Mouse (Mus musculus) heart, postnatal 0 days (tissue): ENCODE measurements at regions not wholly inside any gene's neighbourhood (a gene's known extent, or its start where the extent isn't known, plus 50 kb on each side); places are given as distances from the start of the nearest gene placed in this dataset.

Source experiments
- ATAC-seq: fragments of 200-750 bp; cut with Nextera tagmentation; 2 replicates; pipeline ENCODE4 v1.8.0; 2017; ENCODE audit warnings: low read depth, moderate number of reproducible peaks, moderate library complexity; ENCODE audit not compliant: insufficient read depth
- DNase-seq: peaks from one replicate; pipeline ENCODE4 v3.0.0-alpha.2; 2016; ENCODE audit warnings: low spot score
- H3K27ac ChIP-seq: fragments of 300-500 bp; sonication (generic); 2 replicates; pipeline ENCODE4 v1.5.1; 2014; ENCODE audit warnings: low read depth, mild to moderate bottlenecking
- H3K27me3 ChIP-seq: fragments of 300-500 bp; sonication (generic); 2 replicates; pipeline ENCODE4 v1.6.1; 2014; ENCODE audit warnings: low read length, mixed read lengths; ENCODE audit not compliant: control insufficient read depth, insufficient read depth
- H3K36me3 ChIP-seq: fragments of 300-500 bp; sonication (generic); replicated peaks from 2 replicates; pipeline ENCODE4 v1.6.1; 2014; ENCODE audit warnings: low read length, mixed read lengths; ENCODE audit not compliant: control insufficient read depth, insufficient read depth
- H3K4me1 ChIP-seq: fragments of 300-500 bp; sonication (generic); 2 replicates; pipeline ENCODE4 v1.6.1; 2014; ENCODE audit warnings: antibody characterized with exemption; ENCODE audit not compliant: control insufficient read depth, insufficient read depth
- H3K4me2 ChIP-seq: fragments of 300-500 bp; sonication (generic); 2 replicates; pipeline ENCODE4 v1.6.1; 2014; ENCODE audit warnings: low read depth, mild to moderate bottlenecking, low read length, moderate library complexity
- H3K4me3 ChIP-seq: fragments of 300-500 bp; sonication (generic); 2 replicates; pipeline ENCODE4 v1.5.1; 2014; ENCODE audit warnings: low read depth, low read length
- H3K9ac ChIP-seq: fragments of 300-500 bp; sonication (generic); replicated peaks from 2 replicates; pipeline ENCODE4 v1.6.1; 2014; ENCODE audit warnings: low read depth, low read length, mixed read lengths
- H3K9me3 ChIP-seq: fragments of 300-500 bp; sonication (generic); replicated peaks from 2 replicates; pipeline ENCODE4 v1.6.1; 2016; ENCODE audit warnings: low read length; ENCODE audit not compliant: control insufficient read depth
- CTCF ChIP-seq: IDR thresholded peaks from 2 replicates; pipeline ENCODE4 v1.5.1; 2016; ENCODE audit warnings: antibody characterized with exemption, control low read depth, low read depth
- EP300 ChIP-seq: IDR thresholded peaks from 2 replicates; pipeline ENCODE4 v1.6.1; 2016; ENCODE audit warnings: antibody characterized with exemption, low read depth
- WGBS: fragments of 180-500 bp; shearing (Covaris S2); extraction: QIAGEN DNeasy Blood & Tissue Kit; methylation state at CpG from one replicate; pipeline ENCODE4 v1.1.7; 2014; 5-methylcytosine and 5-hydroxymethylcytosine counted together

DNA sequence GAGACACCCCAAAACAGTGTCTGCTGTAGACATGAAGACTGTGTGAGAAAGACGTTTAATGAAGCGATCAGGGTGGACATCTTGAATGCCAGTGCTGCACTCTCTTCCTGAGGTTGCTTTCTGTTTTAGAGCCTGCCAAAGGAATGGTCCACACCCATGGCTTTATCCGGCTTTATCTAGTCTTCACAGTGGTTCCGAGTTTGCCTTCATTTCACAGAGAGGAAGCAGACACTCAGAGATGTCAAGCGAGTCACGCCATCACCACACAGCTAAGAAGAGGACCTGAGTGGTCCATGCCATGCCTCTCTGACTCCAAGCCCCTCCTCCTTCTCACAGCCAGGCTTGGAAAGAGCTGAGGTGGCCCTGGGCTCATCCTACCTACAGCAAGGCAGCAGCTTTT, 182.7 kb downstream of the Matn1 start:
- DNase-seq (no peak), ATAC-seq (no peak)
- no peak for TF ChIP-seq CTCF
- TF ChIP-seq EP300, result no peak
- Histone ChIP-seq H3K9me3 (no peaks in the 10 kb centered on the region), H3K4me1 (no peaks in the 10 kb centered on the region), H3K36me3 (no peaks in the 10 kb centered on the region), H3K4me3 (no peak overlapping the region), H3K9ac (no peak overlapping the region), H3K4me2 (no peak overlapping the region), H3K27me3 (no peaks in the 10 kb centered on the region), H3K27ac (no peak overlapping the region)
- 49% methylated on average over 6 of the region's 6 CpGs for WGBS

- H3K4me2 ChIP-seq, result no peak overlapping the region
- no peaks in the 10 kb centered on the region for H3K36me3 ChIP-seq
- TF ChIP-seq EP300, result no peak
- TF ChIP-seq CTCF, result no peak
- ATAC-seq (no peak), DNase-seq (no peak)
- H3K4me3 ChIP-seq, result no peak overlapping the region
- WGBS, result 27% methylated on average over 3 of the region's 3 CpGs
- 0 out of 2 replicates have a peak, but pooled peaks cover 5% of the 10 kb centered on the region for H3K27me3 ChIP-seq
- H3K4me1 ChIP-seq, result no peaks in the 10 kb centered on the region
- no peak overlapping the region for H3K9ac ChIP-seq
- no peak overlapping the region for H3K27ac ChIP-seq
- H3K9me3 ChIP-seq, result no peaks in the 10 kb centered on the region
Measured at GRCm38 (mm10) chr4:131128646-131129045, 184.5 kb downstream of the Matn1 start.

GRCm38 (mm10) chr4:131132201-131132600, 188.0 kb downstream of the Matn1 start:
- Histone ChIP-seq H3K4me2 (no peak overlapping the region), H3K4me1 (no peaks in the 10 kb centered on the region), H3K4me3 (no peak overlapping the region), H3K36me3 (no peaks in the 10 kb centered on the region), H3K27me3 (0 out of 2 replicates have a peak, but pooled peaks cover 5% of the 10 kb centered on the region), H3K9ac (no peak overlapping the region), H3K9me3 (no peaks in the 10 kb centered on the region), H3K27ac (no peak overlapping the region)
- TF ChIP-seq CTCF, result no peak
- 0% methylated on average over 1 of the region's 1 CpGs for WGBS
- ATAC-seq, result no peak
- DNase-seq, result no peak

DNA sequence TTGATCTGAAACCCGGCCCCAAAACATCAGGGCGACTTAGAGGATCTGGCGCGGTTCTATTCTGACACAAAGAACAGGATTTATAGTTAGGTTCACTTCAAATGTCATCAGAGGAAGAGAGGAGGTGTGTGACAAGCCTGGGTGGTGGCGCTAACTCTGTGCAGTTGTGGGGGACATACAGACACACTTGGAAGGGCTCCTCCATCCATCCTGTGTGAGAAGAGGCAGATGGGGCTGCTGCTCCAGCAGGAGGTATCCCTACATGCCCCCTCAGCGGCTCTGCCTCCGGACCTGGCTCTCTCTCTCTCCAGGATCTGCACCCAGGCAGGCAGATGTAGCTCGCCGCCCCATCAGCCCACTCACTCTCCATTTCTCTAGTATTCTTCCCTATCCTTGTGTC, 188.6 kb downstream of the Matn1 start:
- no peak for DNase-seq
- Histone ChIP-seq H3K27me3 (0 out of 2 replicates have a peak, but pooled peaks cover 5% of the 10 kb centered on the region), H3K9me3 (no peaks in the 10 kb centered on the region), H3K4me2 (no peak overlapping the region), H3K27ac (no peak overlapping the region), H3K4me1 (no peaks in the 10 kb centered on the region), H3K9ac (no peak overlapping the region), H3K4me3 (no peak overlapping the region), H3K36me3 (no peaks in the 10 kb centered on the region)
- ATAC-seq, result no peak
- 49% methylated on average over 9 of the region's 9 CpGs for WGBS
- TF ChIP-seq CTCF (no peak), EP300 (no peak)

- 75% methylated on average over 4 of the region's 4 CpGs for WGBS
- no peak overlapping the region for H3K9ac ChIP-seq
- H3K27me3 ChIP-seq, result 0 out of 2 replicates have a peak, but pooled peaks cover 5% of the 10 kb centered on the region
- no peak overlapping the region for H3K4me3 ChIP-seq
- H3K9me3 ChIP-seq, result no peaks in the 10 kb centered on the region
- no peaks in the 10 kb centered on the region for H3K36me3 ChIP-seq
- no peaks in the 10 kb centered on the region for H3K4me1 ChIP-seq
- no peak for DNase-seq
- no peak overlapping the region for H3K27ac ChIP-seq
- TF ChIP-seq CTCF (no peak), EP300 (no peak)
- no peak overlapping the region for H3K4me2 ChIP-seq
- no peak for ATAC-seq
Measured at GRCm38 (mm10) chr4:131135841-131136240, 191.7 kb downstream of the Matn1 start.

DNA sequence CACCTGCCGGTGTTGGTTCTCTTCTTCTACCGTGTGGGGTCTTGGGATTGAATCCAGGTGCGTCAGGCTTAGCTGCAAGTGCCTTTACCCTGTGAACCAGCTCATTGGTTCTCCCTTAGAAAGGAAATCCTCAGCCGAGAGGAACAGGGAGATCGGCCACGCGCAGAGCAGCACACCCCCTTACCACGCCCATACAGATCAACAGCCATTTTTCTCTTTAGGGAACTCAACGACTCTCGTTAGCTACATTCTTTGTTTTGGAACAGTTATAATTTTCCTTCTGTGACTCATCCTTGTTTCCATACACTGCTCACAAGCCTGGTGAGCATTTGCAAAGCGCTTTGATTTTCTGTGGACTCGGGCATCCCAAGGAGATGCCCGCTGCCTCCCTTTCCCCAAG, 194.7 kb downstream of the Matn1 start:
- TF ChIP-seq CTCF, result no peak
- no peak for TF ChIP-seq EP300
- 72% methylated on average over 13 of the region's 13 CpGs for WGBS
- no peaks in the 10 kb centered on the region for H3K9me3 ChIP-seq

More for the DNA sequence above, 194.7 kb downstream of the Matn1 start:
- H3K4me2 ChIP-seq, result no peak overlapping the region
- H3K27ac ChIP-seq, result no peak overlapping the region
- no peak overlapping the region for H3K4me3 ChIP-seq
- H3K4me1 ChIP-seq, result no peaks in the 10 kb centered on the region
- H3K9ac ChIP-seq, result no peak overlapping the region
- no peaks in the 10 kb centered on the region for H3K36me3 ChIP-seq
- H3K27me3 ChIP-seq, result no peaks in the 10 kb centered on the region
- ATAC-seq (no peak), DNase-seq (no peak)
